Mouse (Mus musculus) heart, adult 18-20 months (tissue): ENCODE measurements at regions not wholly inside any gene's neighbourhood (a gene's known extent, or its start where the extent isn't known, plus 50 kb on each side); places are given as distances from the start of the nearest gene placed in this dataset.
A peak's percentile ranks its signal among the peaks of the same experiment; 100 is the strongest.

ENCODE experiments used
- DNase-seq, 2 experiments: peaks; one replicate each; pipeline ENCODE4 v3.0.0; 2021 to 2022; ENCODE audit warnings: mixed read lengths in 1 of 2

DNA sequence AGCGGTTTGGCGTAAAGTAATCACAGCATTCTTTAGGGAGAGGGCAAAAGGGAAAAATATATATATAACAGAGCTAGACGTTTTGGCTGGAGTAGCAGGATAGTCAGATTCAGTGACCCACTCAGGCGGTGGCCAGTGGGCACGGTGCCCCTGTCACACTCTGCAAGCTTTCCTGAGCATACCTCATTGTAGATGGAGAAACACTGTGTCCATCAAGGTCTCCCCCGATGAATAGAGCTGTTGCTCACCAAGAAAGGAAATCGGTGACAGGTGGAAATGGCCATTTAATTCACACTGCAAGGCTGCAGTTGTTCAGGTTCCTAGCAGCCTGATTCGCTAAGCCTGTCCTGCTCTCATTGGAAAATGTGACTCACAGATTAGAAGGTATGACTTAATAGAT is 365.1 kb upstream of the Auts2 start:
- no peak for DNase-seq

DNA sequence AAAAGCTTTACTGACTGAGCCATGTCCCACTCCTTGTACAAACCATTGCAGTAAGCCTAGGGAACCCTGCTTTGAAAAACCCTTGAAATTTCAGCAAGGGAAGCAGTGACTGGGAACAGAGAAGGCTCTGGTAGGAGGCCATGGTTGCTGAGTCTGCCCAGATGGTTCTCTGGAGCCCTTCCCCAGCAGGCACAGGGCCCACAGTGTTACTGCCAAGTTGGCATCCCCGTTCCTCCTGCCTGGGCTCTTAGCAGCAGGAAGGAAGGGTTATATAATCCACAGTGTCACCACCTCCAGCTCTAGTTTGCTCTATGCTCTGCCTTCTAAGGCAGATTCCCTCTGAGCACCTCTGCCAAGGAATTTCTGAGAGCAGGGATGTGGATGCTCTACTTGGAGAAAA is 349.4 kb upstream of the Auts2 start:
- DNase-seq, result peak; percentile 67 to 80

DNA sequence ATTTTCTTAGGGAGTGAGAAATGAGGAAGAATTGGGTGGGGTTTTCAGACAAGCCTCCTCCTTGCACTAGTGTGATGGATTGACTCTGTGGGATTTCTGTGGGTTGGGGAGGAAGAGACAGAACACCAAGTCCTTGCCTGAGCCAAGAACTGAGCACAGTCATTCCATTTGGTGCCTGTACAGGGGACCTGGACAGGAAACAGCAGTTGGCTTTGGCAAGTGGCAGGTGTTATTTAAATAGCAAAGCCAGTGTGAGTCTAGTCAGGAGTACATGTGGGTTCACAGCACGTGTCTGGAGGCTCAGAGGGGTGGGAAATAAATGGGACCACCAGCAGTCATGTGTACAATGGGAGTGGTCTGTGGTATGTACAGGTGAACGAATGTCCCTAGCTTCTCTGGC is 341.0 kb upstream of the Auts2 start:
- peak in 1 of 2 experiments; percentile 7 for DNase-seq

DNA sequence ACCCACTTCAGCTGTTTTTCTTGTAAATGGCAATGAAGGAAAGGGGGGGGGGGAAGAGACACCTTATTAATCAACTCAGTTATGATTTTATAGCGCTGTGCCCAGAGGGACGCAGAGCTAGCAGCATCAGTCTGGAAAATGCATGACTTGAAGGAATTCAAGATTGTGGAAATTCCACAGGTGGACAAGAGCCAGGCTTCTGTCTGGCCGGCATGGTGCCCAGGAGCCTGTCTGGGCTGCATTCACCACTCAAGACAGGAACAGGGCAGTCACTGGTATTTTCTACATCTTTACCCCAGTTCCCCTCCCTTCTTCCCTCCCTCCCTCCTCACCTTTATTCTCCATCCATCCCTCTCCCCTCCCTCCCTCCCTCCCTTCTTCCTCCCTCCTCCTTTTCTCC is 339.1 kb upstream of the Auts2 start:
- peak in 1 of 2 experiments; percentile 8 for DNase-seq

DNA sequence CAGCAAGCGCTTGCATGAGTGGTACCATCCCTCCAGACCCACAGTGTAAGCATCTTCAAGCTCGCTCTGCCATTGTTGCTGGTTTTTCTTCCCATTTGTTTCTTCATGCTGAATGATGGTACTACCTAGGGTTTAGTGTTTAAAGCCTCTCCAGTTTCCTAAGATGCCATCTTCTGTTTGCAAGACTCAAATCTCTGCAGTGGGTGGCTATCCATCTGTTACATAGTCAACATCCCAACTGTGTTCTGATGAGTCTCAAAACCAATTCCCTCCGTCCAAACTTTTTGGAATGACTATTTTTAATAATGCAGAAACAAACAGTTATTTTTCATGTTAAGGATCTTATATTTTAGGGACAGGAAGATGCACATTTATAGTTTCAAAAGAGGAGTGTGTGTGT is 338.0 kb upstream of the Auts2 start:
- DNase-seq, result no peak

DNA sequence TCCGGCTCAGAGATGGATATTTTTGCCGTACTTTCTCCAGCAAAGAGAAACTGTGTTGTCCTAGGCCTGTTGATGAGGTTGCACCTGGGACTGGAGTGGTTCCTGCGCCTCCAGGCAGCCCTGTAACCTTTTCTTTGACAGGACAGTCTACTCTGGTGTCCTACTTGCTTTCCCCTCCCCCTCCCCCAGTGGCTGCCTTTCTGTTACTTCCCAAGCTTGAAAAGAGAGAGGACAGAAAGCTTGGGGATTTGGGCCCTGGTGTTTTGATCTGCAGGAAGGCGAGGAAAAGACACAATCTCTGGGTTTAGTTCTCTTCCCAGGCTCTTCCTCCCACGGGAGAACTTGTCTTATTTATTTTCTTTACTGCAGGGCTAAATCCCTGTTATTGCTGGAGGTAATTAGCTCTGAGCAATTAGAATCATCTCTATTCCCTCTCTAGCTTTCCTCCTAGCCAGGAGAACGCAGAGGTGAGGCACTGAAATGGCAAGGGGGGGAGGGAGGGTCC is 333.2 kb upstream of the Auts2 start:
- DNase-seq, result no peak

DNA sequence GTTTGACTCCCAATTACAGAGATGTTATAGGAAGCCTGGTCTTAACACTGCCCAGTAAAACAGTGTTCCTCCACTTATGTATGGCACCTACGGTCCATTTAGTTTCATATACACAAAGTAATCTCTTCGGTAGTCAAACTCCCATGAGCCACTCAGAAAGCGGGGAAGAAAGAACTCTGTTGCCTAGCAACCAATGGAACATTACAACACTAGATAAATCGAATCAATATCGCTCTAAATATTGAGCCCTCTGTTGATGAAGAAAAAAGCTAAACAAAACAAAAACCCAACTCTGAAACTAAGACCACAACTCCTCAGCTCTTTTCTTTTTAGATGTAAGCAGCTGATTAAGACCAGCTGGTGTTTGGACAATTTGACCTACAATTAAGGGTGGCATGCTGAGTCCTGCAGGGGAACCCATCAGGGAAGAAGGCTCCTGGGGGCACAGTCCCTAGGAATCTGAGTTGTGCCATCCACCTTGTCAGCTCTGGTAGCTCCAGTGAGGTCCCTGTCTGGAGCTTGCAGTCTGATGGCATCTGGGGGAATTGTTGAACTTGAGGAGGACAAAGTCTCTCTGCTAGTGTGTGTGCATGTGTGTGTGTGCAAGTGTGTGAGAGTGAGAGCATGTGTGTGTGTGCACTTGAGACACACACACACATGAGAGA is 315.8 kb upstream of the Auts2 start:
- DNase-seq, result no peak

DNA sequence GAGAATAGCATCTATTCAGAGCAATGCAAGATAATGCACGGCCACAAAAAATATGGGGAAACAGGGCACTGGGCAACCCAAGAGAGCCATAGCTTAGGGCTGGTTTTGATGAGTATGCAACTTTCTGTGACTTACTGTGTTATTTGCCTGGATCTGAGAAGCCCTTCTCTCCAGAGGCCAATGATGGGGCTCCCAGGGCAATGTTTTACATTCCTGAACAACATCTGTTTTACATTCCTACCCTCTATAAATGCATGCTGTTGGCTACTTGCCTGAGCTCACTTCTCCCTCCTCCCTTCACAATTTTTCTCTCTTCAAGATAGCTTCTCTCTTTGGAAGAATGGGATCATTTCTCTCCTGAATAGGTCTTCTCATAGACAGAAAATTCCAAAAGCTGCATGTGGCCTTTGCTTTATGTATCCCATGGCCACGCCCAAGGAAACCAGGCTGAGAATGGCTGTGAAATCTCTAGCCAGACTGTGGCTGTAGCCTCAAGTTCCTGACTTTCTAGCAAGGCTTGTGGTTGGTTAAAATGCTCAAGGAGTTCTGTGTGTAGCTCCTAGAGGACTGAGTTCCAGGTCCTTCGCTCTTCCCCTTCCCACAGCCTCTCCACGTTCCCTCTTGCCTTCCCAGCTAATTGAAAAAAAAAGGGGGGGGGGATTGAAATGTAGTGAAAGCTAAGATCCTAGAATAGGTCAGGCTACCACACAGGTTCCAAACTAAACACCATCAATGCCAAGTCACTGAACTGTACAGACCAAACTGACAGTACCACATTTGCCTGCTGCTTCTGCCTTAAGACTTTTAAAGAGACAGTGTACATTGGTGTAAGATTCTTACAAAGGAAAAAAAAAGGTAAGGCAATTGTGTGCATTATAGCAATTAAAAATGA is 312.7 kb upstream of the Auts2 start:
- no peak for DNase-seq

DNA sequence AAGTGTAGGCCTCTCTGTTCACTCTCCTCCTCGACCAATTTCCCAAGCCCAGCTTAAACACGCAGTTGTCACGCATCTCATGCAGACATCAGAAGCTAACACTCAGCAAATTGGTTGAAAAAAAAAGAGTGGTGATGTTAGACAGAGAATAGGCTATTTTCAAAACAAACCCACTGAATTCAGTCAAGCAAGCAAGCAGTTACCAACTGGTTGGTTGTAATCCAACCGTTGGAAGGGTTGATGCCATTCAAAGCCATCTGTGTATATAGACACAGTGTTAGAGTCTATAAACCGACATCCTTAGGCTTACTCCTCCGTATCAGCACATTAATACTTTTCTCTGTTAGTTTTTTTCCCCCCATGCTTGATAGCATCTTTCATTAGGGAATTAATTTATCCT is 307.6 kb upstream of the Auts2 start:
- DNase-seq, result no peak

DNA sequence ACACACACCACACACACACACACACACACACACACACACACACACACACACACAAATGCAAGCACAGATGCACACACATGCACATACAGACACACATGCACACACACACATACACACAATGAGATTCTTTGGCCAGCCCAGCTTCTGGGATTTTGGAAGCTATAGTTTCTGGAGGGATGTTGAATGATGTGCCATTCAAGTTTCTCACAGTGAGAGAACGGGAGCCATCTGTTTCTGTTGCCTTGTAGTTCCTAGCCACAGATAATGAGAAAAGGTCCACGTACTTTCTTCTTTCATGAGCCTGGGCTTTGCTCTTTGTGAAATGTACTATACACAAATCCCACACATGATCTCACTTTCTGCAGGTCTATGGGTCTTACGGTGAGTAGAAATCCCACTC is 304.9 kb upstream of the Auts2 start:
- DNase-seq, result no peak

DNA sequence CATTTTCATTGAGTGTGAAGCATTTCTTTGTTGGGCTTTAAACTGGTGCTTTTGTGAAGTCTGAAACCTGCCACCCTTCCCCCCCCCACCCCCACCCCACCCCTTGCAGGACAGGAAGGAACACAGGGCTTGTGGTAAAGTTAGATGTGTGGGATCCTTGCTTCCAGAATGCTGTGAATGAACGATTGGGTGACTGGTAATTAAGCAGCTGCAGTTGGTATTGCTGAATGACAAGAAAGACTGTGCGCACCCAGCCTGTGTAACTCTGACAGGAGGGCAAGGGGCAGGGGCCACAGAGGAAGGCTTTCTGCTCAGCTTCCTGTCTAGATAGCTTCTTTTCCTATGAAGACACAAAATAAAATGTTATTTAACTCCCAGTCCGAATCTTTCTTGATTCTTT is 300.1 kb upstream of the Auts2 start:
- DNase-seq, result no peak

DNA sequence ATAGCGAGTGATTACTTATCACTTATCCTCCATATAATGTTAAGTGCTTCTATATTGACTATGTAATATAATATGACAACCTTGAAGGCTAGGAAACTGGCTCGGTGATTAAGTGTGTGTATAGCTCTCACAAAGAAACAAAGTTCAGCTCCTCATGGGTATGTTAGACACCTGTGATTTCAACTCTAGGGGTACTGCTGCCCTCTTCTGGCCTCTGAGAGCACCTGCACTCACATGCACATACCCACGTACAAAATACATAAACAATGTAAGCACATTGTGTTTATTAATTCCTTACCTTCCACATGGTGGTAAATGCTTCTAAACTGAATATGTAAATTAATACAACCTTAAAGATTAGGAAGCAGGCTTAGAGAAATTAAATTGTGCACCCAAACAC is 298.6 kb upstream of the Auts2 start:
- DNase-seq, result no peak

DNA sequence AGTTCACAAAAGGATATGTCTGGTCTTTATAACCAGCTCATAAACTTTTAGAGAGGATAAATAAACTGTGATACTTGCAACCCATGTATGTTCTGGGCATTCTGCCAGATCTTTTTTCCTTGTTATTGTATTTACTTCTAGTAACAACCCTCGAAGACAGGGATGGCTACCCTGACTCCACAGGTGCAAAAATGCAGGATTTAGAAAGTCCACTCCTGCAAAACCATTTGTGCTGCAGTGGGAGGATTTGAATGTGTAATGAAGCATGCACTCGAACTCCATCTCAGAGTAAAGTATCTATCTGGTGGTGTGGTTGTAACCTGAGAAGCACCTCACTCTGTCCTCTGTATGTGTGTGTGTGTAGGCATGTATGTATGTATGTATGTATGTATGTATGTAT is 294.3 kb upstream of the Auts2 start:
- no peak for DNase-seq

DNA sequence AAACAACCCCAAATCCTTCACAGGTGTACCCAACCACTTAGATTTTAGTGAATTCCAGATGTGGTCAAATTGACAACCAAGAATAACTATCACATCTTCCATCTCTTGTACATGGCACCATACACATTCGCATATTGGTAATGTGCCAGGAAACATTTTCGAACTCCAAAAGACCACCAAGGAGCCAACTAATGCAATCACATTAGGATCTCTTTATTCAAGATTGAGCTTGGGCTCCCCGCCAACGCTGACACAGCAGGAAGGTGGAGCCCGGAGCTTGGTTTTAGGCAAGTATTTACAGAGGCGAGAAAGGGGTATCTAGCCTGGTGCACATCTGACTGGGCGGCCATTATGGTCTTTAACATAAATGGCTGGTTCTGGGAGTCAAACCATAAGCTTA is 285.8 kb upstream of the Auts2 start:
- DNase-seq, result no peak

DNA sequence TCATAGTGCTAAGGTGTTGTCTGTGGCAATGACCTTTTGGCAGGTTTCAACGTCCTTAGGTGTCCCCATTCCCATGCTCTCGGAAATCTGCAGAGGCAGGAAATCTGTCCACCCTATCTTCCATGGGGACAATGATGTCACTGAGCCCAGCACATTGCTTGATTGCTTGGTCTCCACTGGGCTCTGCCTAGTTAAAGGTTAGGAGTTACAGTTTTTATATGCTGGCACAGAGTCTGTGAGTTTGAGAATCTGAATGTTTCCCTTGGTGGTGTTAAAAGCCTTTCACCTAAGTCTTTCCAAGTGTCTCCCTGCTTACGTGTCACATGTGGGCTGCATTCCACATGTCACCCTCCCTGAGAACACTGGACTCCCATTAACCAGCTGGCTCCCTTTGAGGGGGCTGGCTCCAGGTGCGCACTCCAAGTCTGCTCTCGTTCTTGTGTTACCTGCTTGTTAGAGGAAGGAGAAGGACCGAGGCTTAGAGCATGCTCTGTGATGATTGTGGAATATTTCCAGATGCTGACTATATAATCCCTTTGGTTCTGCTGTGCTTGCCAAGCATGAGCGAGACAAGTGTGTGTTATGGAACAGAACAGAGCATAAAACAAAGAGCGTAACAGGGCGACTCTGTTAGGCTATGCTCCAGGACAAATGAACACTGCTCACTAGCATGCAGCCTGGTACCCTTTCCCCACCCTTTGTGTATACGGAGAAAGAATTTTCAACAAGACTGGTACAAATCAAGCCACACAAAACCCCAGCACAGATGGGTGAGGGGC is 284.6 kb upstream of the Auts2 start:
- DNase-seq, result no peak

DNA sequence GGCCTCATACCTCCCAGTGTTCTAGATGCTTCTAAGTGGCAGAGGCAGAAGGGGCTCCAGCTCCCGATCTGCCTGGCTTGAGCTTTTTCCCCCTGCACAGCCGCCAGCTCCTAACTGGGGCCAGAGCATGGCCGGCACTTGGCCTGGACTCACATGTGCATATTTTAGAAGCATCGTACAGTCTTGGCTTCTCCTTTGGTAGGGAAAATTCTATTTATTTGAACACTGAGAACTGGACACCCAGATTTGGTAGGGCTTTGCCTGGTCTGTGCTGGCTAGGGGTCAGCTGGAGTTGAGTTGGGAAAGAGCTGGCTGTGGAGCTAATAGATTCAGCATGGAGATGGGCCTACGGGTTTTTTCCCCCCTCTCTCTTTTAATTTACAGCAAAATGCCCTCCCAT is 282.9 kb upstream of the Auts2 start:
- peak; percentile 22 to 49 for DNase-seq

DNA sequence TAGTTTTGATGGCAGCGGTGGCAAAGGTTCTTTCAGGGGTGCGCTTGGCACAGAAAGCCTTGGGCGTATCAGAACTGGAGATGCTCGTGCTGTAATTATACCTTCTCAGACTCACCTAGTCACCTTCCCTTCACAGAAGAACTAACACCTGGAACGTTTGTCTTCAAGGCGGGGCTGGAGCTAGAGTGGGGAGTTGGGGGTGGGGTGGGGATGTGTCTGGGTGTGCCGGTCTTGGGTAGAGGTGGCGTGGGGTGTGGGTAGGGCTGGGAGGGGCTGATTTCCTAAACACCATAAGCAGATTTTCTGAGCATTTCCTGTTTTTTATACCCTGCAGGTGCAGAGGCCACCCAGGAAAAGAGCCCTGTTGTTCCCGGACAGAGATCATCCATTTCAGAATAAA is 274.5 kb upstream of the Auts2 start:
- no peak for DNase-seq

DNA sequence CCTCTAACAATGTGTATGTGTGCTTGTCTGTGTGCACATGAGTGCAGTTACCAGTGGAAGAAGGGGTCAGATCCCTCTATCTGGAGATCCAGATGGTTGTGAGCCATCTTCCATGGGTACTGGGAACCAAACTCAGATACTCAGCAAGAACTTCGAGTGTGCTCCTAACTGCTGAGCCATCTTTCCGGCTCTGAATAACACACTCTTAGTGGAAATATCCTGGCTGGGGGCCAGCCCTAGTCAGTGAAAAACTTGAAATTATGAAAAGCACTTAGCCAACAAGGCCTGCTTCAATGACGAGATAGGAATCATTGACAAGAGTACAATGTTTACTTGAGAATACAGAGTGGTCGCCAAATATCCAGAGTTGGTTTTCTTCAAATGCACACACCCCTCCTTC is 266.0 kb upstream of the Auts2 start:
- DNase-seq, result peak; percentile 3 to 15

DNA sequence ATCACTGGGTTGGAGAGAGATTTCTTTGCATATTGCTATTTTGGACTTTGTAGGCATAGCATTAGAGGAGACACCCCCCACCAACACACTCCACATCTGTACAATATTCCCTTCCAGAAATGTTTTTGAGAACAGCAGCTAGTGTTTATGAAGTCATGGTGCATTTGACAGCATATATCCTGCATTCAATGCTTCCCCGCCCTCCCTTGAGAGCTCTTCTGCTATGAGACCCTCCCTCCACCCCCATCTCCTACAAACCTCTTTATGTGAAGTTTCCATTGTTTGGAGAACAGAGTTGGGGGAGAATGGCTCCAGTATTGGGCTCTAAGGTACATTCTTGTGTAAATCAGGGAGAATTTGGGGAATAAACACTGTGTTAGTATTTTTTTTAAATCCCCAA is 252.9 kb upstream of the Auts2 start:
- no peak for DNase-seq

DNA sequence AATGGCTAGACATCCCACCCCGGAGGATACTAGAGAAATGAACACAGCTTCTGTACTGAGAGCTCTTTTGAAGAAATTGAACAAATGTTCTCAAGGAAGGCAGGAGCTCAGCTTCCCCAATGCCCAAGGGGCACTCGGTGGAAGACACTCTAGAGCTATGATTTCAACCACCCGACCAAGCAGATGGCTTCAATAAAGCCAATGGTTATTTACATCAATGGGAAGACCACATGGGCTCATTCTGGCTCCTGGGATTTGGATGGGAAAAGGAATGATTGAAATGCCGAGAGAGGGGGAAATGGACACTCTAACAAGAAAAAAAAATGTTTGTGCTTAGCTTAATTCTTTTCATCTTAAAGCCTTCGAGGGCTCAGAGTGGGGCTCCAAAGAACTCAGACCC is 249.3 kb upstream of the Auts2 start:
- DNase-seq, result no peak

DNA sequence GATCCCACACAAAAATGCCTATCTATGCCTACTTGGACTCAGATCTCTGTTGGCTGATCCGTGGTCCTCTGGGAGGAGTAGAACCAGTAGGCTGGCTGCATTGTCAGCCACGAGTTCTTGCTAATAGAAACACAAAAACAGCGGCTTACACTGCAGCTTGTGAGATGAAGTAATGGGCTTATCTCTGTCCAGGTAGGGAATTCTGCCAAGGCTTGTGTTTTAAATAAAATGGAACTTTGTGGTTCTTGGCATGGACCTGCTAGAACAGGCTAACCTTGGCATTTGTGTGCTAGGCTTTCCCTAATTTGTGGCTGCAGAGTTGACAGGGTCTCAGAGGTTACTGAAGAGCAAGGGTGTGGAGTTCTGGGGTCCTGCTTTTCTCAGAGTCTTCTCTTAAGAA is 242.1 kb upstream of the Auts2 start:
- DNase-seq, result peak; percentile 51 to 60

DNA sequence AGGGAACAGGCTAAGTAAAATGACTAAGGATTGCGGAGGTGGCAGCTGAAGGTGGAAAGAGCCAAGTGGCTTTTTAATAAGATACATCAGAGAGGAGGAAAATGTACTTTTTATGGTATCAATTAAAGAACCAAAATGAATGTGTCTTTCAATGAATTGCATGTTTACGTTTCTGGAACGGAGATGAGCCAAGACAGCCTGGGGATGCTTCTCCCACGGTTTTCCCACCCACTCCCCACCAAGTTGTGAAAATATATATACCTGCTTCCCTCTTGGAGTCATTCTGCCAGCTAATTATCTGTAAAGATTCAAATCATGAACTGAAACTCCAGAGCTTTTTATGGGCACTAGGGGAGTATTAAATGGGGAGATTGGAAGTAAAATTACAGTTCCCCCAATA is 241.6 kb upstream of the Auts2 start:
- DNase-seq, result no peak

DNA sequence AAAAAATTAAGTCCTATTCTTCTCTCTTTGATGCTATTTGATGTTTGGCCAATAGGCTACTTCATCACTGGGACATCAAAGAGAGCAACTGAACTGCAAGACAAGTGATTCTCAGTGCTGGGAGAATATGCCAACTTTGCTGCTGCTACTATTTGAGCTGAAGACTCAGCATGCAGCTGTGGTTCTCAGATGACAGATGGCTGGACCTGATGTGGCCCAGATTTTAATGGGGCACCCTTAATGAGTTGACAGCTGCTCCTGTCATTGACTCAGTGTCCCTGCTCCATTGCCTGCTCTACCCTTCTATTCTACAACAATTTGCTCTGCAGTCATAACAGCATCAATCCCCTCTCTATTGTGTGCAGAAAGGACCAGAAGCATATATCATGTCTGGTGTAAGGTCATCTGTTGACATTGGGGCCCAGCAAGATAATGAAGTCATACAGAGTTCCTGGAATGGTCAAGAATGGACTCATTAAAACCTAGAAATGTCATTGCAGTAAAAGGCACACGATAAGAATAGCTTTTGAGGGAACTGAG is 231.1 kb upstream of the Auts2 start:
- no peak for DNase-seq
